Mouse (Mus musculus) megakaryocyte, embryonic 14.5 days (primary cell): ENCODE measurements around the gene Prkce. TPM values are rescaled to one million over a fixed set of nuclear protein-coding genes. Genes with fewer than 3 reads are reported as not detected.

Experiments used
- H3K27me3 ChIP-seq: replicated peaks from 2 replicates; pipeline ENCODE3; 2012; ENCODE audit warnings: inconsistent platforms
- H3K36me3 ChIP-seq: replicated peaks from 2 replicates; pipeline ENCODE3; 2012; ENCODE audit warnings: low read length, inconsistent platforms, mixed read lengths
- H3K4me1 ChIP-seq: 2 replicates; pipeline ENCODE4 v1.6.1; 2012; ENCODE audit warnings: inconsistent platforms
- H3K4me3 ChIP-seq: replicated peaks from 2 replicates; pipeline ENCODE3; 2012; ENCODE audit warnings: moderate library complexity, mild to moderate bottlenecking, inconsistent platforms
- H3K9me3 ChIP-seq: 2 replicates; pipeline ENCODE4 v1.6.1; 2012; ENCODE audit warnings: inconsistent platforms
- FLI1 ChIP-seq: IDR thresholded peaks from 2 replicates; pipeline ENCODE4 v1.6.1; 2012; ENCODE audit warnings: low read length, inconsistent platforms, mixed read lengths
- GATA1 ChIP-seq: IDR thresholded peaks from 3 replicates; pipeline ENCODE4 v1.6.1; 2012; ENCODE audit warnings: mixed read lengths, low read length, inconsistent platforms, borderline replicate concordance
- polyA plus RNA-seq: library from polyadenylated mRNA; stranded (reverse); fragments of >175 nt; gene quantifications from 2 replicates; pipeline ENCODE4 v1.2.3, GENCODE M21; 2012; ENCODE audit warnings: low replicate concordance; ENCODE audit not compliant: insufficient read depth

The Prkce gene
- polyA plus RNA-seq, 1 experiment: 7.3 TPM

GRCm38 (mm10) chr17:86706467-86706866, 538.9 kb downstream of the Prkce start:
- TF ChIP-seq FLI1: no peak
- TF ChIP-seq GATA1: no peak
- Histone ChIP-seq H3K27me3 (peaks cover 21% of the 10 kb centered on the region), H3K4me1 (no peaks in the 10 kb centered on the region), H3K9me3 (no peaks in the 10 kb centered on the region), H3K4me3 (no peak overlapping the region), H3K36me3 (no peaks in the 10 kb centered on the region)

Other genes starting within 250 kb of the Prkce start
- gene Srbd1, start 22.6 kb upstream of the Prkce start, polyA plus RNA-seq: 5.7 and 6.6 TPM in 2 replicates